Mouse (Mus musculus): Measurements from ENCODE around the gene Trim65.
A peak's percentile ranks its signal among the peaks of the same experiment; 100 is the strongest.
"Not testable (repeated sequence)": the region's sequence is repeated elsewhere in the genome, so short reads cannot be mapped to it uniquely, and the experiment has no call there.

Gene Trim65

DNA sequence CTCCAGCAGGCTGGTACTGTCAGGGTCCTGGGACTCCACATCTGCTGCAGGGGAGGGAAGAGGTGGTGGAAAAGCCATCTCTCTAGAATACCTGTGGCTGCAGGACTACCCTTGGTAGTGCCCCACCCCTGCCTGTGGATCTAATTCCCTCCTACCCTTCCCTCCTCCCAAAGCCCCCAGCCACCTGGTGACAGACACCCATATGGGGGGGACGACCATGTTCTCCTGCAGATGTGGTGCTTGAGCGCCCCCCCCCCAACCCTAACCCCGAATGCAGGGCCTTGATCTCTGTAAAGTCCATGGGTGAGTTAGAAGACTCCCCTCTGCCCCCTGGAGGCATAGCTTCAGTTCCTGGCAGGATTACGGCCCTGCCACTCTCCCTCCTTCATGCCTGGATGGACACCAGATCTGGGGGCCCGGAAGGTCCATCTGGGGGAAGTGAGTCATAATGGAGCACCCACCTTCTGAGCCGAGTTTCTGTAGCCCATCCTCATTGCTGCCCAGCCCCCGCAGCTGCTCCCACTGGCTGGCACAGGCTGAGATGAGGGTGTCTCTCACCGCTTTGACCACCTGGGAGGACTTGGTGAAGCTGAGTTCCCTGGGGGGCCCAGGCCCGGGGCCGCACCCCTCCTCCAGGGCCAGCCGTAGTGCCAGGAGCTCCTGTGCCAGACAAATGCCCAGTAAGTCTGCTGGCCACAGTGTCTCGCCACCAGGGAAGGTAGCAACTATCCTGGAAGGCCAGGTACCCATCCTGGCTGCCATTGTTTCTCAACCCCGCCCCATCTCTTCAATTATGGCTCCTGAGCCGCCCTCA, 23.8 kb downstream of the Trim65 start:
- no peak for DNase-seq

DNA sequence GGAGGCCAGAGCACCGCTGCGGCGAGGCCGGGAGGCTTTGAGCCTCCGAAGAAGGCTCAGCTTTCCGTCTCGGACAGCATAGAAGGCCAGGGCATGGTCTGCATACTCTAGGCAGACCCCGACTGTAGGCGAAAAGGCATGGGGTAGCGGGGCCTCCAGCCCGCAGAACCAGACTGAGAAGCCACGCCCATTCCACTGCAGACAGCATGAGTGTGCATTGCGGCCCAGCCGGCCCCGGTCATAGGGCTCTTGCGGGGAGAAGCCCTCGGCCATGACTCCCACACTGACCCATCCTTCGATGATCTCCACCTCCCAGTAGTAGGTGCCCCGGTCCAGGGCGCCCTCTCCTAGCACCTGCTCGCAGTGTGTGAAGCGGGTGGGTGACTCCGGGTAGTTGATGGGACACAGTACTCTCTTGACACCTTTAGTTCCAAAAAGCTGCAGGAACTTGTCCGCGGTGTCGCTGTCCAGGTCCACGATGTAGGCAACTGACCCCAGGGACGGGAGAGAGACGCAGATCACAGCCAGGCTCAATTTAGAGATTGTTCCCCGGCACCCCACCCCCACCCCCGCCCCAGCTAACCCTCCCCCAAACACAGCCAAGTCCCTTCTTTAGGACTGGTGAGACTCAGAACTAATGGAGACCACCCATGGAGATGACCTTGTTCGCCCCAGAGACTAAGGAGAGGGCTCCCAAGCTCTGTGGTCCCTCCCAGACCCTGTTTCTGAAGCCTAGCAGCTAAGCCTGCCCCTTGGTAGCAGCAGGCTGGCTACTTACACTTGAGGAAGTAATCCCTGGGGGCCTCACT, 24.6 kb downstream of the Trim65 start:
- DNase-seq: no peak

DNA sequence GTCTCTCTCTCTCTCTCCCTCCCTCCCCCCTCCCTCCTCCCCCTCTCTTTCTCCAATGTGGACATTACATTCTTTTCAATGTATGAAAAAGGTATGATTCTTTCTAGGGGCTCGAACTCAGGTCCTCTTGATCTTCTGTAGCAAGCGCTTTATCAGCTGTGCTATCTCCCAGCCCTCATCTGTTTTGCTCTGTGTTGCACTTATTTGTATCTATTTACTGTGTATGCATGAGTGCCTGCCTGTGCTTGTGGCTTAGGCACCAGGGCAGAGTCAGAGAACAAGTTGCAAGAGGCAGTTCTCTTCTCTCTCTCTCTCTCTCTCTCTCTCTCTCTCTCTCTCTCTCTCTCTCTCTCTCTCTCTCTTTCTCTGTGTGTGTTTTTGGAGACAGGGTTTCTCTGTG, 25.9 kb downstream of the Trim65 start:
- DNase-seq: no peak

DNA sequence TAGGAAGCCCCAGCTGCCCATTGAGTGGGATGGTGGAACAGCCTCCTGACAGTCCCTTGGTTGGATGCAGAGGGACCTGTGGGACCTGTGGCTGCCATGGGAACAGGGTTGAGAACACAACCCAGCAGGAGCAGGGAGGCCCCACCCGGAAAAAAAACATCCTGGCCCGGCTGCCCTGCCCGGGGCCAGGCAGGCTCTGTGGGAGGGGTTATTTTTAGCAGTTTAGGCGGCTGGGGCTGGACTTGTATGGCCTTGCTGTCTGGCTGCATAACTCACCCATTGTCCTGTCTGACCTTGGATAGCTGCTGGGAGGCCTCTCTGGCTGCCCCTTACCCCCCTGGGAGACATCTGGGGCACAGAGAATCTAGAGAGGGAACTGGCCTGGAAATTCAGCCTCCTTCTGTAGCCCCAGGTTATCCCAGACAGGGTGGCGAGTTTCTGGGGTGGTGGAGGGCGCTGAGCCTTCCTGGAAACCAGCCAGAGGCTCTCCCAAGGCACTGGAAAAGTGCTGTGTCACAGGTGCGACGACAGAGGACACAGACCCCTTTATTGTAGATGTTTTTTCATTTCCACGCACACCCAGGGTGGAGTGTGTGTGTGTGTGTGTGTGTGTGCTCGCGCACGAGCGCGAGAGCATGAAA, 26.8 kb downstream of the Trim65 start:
- peak; percentile 81 for DNase-seq

DNA sequence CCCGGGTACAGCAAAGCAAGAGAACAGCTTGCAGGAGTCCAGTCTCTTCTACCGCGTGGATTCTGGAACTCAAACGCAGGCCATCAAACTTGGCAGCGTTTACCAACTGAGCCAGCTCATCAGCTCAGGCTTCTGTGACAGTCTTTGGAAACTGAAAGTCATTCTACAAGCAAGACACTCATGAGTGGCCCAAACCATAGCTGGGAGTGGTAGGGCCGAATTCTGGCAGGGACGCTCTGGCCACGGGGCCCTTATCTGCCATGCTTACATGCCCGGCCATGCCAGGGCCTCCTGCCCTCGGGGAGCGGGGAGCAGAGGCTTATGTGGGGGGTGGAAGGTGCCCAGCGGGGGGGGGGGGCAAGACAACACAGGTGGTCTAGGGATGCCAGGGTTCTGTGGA, 27.4 kb downstream of the Trim65 start:
- no peak for DNase-seq

DNA sequence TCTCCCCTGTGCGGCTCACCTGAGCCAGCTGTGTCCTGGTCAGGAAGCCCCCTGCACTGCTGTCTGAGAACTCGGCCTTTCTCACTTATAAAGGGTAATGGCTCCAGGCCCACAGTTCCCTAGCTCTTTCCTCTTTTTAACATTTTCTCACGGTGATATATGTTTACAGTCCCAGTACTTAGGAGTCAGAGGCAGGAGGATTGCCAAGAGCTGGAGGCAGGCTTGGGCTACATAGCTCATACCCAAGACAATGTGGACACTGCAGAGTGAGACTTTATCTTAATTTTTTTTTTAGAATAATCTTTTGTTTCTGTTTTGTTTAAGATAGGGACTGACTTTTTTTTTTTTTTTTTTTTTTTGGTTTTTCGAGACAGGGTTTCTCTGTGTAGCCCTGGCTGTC, 28.5 kb downstream of the Trim65 start:
- DNase-seq: no peak

DNA sequence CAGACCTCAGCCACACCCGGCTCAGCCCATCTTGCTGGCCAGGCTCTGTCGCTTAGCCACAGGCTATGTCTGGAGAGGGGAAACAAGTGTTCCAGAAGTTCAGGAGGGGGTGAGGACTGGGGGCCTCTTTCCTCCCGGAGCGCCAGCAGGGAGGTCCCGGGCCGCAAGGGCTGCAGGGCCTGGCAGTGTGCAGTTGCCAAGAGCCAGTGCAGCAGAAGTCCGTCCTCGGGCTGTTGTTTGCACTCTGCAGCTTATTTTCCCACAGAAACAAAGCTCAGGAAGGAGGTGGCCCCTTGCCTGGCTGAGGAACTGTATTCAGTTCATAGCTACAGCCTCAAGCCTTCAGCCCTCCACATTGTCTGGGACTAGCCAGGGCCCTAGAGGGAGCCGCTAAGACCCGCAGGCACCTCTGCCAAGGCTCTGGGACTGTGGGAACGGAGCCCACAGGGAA, 29.0 kb downstream of the Trim65 start:
- DNase-seq: peak; percentile 65

DNA sequence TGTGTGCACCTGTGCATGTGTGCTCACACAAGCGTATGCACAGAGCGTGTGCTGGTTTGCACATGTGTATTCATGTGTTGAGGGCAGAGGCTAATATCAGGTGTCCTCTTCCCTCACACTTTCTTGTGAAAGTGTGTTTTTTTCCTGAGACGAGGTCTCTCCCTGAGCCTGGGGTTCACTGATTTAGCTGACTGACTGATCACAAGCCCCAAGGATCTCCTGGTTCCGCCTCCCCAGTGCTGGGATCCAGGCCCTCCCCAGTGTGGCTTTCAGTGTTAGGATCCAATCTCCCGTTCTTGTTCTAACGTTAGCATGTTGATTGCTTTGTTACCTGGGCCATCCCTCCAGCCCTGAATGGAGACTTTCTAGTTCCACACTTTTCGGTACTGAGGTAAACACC, 30.1 kb downstream of the Trim65 start:
- no peak for DNase-seq

DNA sequence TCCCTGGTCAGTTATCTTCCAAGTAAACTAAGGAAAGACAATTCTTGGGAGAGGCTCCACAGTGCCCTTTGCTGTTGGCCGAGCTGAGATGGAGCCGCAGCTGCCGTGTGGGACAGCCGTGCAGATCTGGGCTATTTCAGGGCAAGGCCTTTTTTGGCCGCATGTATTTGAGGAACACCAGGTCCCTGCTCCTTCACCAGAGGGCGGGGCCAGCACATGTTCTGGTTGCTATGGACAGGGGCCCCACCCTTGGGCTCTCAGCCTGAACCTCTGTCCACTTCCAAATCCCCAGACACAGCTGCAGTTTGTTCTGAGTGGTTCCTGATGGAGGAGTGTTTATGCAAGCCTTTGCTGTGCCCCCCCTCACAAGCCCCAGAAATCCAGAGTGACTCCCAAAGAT, 30.5 kb downstream of the Trim65 start:
- peak; percentile 88 for DNase-seq

DNA sequence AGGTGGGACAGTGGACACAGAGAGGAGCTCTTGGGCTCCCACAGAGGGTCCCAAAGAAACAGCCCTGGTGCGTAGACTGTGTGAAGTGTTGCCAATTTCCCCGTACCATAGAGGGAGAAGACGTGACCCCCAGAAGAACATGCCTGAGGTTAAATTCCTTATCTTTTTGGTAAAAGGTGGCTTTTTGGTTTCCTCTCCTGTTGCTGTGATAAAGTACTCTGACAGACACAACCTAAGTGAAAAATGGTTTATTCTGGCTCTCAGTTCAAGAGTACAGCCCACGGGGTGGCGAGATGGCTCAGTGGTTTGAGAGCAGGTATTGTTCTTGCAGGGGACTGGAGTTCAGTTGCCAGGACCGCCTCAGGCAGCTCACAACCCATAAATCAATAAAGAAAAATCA, 31.5 kb downstream of the Trim65 start:
- no peak for DNase-seq

DNA sequence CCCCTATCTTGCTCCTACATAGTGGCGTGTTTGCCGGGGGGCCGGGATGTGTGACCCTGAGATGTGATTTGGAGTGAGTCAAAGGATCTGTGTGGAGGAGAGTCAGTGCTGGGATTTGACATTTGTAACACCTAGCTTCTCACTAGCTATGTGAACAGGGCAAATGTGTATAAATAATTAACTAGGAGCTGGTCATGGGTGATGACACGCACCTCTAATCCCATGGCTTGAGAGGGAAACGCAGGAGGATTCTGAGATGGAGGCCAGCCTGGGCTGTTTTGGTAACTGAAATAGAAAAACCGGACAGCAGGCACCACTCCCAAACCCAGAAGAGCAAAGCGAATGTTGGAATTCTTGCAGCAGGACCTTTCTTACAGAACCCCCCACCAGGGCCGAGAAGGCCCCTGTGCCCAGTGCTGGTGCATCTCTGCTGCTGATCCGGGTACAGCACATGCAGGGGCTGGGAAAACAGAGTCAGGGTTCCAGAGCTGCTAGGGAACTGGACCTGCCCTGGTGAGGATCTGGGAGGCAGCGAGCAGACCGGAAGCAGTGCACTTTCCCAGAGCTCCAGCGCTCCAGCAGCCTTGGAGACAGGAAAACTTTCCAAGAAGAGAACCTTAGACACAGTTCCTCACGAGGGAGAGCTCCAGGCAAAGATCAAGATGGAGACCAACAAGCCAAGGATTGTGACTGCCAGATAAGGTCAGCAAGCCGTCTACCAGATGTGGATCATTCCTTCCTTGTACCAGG, 32.0 kb downstream of the Trim65 start:
- DNase-seq: no peak

DNA sequence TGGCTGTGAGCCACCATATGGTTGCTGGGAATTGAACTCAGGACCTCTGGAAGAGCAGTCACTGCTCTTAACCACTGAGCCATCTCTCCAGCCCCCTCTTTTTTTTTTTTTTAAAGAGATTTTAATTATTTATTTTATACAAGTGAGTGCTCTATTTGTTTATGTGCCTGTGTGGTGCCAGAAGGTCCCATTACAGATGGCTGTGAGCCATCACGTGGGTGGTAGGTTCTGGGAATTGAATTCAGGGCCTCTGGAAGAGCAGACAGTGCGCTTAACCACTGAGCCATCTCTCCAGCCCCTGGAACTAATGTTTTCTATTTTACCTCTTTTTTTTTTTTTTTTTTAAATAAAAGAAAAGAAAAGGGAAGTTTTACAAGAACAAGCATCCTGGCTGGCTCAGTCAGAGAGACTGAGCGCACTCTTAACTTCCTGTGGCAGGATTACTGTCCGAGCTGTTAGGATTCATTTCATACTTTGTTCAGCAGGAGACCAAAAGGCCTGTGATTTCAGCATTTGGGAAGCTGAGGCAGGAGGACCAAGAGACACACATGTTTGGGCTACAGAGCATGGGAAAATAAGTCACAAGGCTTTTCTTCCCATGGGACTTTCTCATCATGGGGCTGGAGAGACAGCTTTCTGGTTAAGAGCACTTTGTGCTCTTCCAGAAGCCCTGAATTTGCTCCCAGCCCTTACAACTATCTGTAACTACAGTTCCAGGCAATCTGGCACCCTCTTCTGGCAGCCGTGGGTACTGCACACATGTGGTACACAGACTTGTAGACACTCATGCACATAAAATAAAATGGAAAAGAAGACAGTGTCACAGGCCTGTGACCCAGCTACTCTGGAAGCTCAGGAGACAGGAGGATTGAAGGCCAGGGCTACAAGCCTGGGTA, 34.5 kb downstream of the Trim65 start:
- peak; percentile 45 for DNase-seq

DNA sequence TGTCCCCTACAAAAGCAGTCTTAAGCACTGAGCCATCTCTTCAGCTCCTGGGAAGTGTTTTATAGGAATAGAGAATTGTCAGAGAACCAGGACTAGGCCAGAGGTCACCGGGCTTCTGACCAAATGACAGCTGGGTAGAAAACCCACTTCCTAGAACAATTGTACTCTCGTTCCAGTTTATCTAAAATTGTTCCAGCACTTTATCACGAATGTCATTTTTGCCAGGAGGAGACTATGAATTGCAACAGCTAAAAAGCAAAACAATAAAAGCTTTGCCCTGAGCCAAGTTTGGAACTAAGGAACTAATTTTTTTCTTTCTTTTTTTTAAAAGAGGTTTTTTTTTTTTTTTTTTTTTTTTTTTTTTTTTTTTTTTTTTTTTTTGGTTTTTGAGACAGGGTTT, 35.4 kb downstream of the Trim65 start:
- peak; percentile 83 for DNase-seq

DNA sequence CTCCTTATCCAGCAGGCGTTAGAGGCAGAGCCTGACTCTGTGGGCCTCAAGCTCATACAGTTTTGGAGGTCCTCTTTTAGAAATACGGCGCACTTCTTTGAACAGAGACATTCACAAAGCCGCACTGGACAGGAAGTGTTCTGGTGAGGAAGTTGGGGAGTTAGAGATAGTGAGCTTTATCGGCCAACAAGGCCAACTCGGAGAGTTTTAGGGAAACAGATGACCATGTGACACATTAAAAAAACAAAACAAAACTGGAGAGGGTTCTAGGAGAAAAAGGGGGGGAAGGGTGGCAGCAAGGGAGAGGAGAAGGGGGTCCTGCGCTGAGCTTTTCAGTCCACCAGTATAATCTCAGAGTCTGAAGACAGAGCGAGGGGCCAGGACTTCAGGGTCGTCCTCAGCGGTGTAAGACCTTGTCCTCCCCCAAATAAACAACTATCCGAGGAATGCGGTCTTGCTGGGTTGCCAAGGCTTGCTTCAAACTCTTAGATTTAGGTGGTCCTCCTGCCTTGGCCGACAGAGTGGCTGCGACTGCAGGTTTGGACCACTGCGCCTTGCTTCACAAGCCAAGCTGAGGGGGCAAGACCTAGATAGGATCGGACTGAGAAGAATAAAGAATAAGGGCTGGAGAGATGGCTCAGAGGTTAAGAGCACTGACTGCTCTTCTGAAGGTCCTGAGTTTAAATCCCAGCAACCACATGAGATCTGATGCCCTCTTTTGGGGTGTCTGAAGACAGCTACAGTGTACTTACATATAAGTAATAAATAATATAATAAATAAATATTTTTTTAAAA, 37.0 kb downstream of the Trim65 start:
- peak; percentile 49 for DNase-seq

DNA sequence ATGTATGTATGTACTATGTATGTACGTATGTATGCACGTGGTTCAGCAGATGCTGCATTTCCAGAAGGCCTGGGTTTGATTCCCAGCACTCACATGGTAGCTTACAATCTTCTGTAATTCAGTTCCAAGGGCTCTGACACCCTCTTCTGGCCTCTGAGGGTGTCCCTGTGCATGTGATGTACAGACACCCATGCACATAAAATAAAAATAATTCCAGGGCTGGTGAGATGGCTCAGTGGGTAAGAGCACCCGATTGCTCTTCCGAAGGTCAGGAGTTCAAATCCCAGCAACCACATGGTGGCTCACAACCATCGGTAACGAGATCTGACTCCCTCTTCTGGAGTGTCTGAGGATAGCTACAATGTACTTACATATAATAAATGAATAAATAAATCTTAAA, 38.0 kb downstream of the Trim65 start:
- not testable (repeated sequence) for DNase-seq

DNA sequence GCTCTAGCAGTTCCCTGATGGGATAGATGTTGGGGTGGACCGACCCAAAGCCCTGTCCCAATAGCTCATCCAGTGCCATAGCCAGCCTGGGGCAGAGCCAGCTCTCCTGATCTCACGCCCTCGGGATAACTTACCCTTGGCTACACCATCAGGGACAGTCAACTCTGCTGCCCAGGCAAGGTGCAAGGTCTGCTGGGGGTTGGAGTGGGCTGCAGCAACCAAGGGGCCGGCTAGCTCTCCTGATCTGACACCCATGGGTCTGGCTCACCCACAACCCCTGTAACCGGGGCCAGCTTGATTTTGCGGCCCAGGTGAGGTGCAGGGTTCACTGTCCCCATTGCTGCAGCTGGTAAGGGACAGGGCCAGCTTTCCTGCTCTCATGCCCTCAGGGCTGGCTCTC, 39.3 kb downstream of the Trim65 start:
- DNase-seq: no peak

DNA sequence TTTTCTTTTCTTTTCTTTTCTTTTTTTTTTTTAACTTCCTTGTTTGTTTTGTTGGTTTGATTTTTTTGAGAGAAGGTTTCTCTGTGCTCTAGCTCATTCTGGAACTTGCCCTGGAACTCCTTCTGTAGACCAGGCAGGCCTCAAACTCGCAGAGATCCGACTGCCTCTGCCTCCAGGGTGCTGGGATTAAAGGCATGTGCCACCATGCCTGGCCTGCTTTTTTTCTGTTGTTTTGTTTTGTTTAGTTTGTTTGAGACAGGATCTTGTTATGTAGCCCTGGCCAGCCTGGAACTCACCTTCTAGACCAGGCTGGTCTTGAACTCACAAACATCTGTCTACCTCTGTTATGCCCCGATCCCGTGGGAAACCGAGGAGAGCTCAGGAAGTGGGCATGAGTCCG, 41.4 kb downstream of the Trim65 start:
- DNase-seq: no peak

DNA sequence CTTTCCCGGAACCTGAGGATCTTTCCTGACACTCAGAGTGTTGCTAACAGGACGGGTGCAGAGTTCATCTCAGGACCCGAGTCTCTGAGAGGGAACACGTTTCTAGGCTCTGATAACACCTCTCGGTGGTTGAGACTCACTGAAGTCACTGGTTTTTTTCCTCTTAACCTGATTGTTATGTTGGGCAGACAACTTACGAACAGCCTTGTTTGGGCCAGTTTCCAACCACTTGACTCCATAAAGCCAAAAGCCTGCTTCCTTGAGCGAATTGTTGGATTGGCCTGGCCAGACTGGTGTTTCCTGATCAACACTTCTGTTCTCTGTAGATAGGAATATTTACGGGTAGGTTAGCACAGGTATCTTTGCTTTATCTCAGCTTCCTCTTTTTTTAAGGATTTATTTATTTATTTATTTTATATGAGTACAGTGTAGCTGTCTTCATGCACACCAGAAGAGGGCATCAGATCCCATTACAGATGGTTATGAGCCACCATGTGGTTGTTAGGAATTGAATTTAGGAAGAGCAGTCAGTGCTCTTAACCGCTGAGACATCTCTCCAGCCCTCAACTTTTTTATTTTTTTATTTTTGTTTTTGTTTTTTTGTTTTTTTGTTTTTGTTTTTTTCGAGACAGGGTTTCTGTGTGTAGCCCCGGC, 42.1 kb downstream of the Trim65 start:
- peak; percentile 71 for DNase-seq

DNA sequence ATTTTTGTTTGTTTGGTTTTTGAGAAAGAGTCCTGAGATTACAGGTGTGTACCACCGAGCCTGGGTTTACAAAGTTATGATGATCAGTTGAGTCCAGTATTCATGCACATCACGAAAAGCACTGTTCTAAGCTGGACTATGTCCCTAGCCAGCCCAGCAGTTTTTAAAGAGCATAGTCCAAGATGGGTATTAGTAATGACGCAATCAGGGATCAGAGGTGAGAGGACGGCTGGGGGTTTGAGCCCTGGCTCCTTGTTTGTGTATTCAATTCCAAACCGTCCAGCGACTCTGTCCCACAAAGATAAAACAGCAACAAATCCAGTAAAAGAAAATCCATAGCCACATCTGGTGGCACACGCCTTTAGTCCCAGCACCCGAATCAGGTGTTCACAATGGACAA, 42.7 kb downstream of the Trim65 start:
- DNase-seq: no peak
